Mouse (Mus musculus) G1E (cell line): ENCODE measurements around the gene Colgalt1. TPM values are rescaled to one million over a fixed set of nuclear protein-coding genes. Genes with fewer than 3 reads are reported as not detected.
A peak's percentile ranks its signal among the peaks of the same experiment; 100 is the strongest.

Source experiments
- ATAC-seq: 2 replicates; pipeline ENCODE4 v1.8.0; 2016; ENCODE audit warnings: mild to moderate bottlenecking; ENCODE audit not compliant: insufficient number of reproducible peaks, poor library complexity, low FRiP score, severe bottlenecking; ENCODE audit errors: extremely low read depth
- DNase-seq: peaks from one replicate; pipeline ENCODE4 v3.0.0; 2012; ENCODE audit warnings: low spot score
- H3K27me3 ChIP-seq: 2 replicates; pipeline ENCODE4 v1.6.1; 2012; ENCODE audit warnings: mild to moderate bottlenecking, low read length, inconsistent platforms; ENCODE audit not compliant: insufficient read depth
- H3K36me3 ChIP-seq: replicated peaks from 2 replicates; pipeline ENCODE3; 2012; ENCODE audit warnings: mild to moderate bottlenecking, inconsistent platforms
- H3K4me1 ChIP-seq: 2 replicates; pipeline ENCODE4 v1.6.1; 2012; ENCODE audit warnings: low read depth, low read length, inconsistent platforms, mixed read lengths; ENCODE audit not compliant: insufficient read depth
- H3K4me3 ChIP-seq: 2 replicates; pipeline ENCODE4 v1.5.1; 2012; ENCODE audit warnings: low read depth, mild to moderate bottlenecking, inconsistent platforms, low read length, moderate library complexity, mixed read lengths
- H3K9me3 ChIP-seq: replicated peaks from 2 replicates; pipeline ENCODE4 v1.6.1; 2012; ENCODE audit warnings: inconsistent platforms
- CTCF ChIP-seq: IDR thresholded peaks from 2 replicates; pipeline ENCODE4 v1.5.1; 2012; ENCODE audit warnings: low read depth, low read length, inconsistent platforms, mixed read lengths
- GATA1 ChIP-seq: IDR thresholded peaks from 2 replicates; pipeline ENCODE4 v1.6.1; 2012; ENCODE audit warnings: borderline replicate concordance, low read length, inconsistent platforms, mixed read lengths
- GATA2 ChIP-seq: IDR thresholded peaks from 2 replicates; pipeline ENCODE4 v1.6.1; 2012; ENCODE audit warnings: low read depth, low read length, inconsistent platforms, borderline replicate concordance
- POLR2AphosphoS5 ChIP-seq: IDR thresholded peaks from 2 replicates; pipeline ENCODE4 v1.6.1; 2012; ENCODE audit warnings: low read depth, low read length, inconsistent platforms; ENCODE audit not compliant: insufficient replicate concordance
- TAL1 ChIP-seq: conservative IDR thresholded peaks from 2 replicates; pipeline ENCODE4 v1.6.1; 2012; ENCODE audit warnings: low read depth, low read length, inconsistent platforms, mixed read lengths
- polyA plus RNA-seq: library from polyadenylated mRNA; stranded (reverse); fragments of >175 nt; gene quantifications from 2 replicates; pipeline ENCODE4 v1.2.3, GENCODE M21; 2012
- total RNA-seq, 2 experiments: library from RNA; stranded (forward) in 1 of 2; stranded (reverse) in 1 of 2; fragments of 200-1000 nt in 1 of 2; fragments of >200 nt in 1 of 2; fragmentation: Nextera tagmentation in 1 of 2; gene quantifications; 2 replicates each; pipeline ENCODE4 v1.2.3; 2014 to 2017

Colgalt1 gene
- total and polyA plus RNA-seq, 3 experiments, result 30.5 to 38.7 (median 37.6) TPM

DNA sequence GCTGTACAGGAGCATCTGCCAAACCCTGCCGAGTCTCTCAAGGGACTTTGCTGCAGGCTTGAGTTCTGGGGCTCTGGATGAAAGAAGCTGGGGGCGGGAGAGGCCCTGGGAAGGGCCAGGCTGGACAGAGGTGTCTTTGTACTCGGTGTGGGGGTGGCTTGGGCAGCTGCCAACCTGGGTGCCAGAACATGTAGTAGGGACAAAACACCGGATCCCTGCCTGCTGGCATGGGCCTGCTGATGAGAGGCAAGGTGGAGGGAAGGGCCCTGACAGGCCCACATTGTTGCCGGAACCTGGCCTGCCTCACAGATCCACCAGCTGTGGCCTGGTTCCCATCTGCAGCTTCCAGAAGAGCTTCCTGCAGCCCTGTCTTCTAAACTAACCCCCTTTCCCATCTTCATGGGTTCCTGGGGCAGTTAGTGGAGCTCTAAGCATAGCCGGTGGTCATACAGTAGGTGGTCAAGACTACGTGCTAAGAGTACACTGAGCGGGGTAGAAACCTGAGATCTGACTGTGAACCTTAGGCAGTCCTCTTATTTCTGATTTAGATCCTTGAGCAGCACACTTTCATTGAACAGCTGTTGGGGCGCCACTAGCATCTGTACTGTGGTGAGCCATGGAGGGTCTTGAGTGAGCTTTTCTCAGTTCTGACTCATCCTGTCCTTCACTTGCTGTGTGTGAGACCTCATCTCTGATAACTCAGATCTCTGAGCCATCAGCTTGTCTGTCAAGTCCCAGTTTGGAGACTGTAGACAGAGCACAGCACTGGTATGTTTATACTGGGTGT is 37.8 kb upstream of the Colgalt1 start:
- ATAC-seq (no peak), DNase-seq (no peak)
- peaks cover 58% of the 10 kb centered on the region for H3K27me3 ChIP-seq
- H3K4me1 ChIP-seq, result peaks cover 14% of the 10 kb centered on the region; the same call in 1 of the 2 replicates
- no peak for TF ChIP-seq GATA1
- TF ChIP-seq CTCF, result no peak
- TF ChIP-seq TAL1, result no peak
- TF ChIP-seq POLR2AphosphoS5, result no peak
- TF ChIP-seq GATA2, result no peak
- H3K4me3 ChIP-seq, result no peak overlapping the region
- no peaks in the 10 kb centered on the region for H3K36me3 ChIP-seq
- no peaks in the 10 kb centered on the region for H3K9me3 ChIP-seq

DNA sequence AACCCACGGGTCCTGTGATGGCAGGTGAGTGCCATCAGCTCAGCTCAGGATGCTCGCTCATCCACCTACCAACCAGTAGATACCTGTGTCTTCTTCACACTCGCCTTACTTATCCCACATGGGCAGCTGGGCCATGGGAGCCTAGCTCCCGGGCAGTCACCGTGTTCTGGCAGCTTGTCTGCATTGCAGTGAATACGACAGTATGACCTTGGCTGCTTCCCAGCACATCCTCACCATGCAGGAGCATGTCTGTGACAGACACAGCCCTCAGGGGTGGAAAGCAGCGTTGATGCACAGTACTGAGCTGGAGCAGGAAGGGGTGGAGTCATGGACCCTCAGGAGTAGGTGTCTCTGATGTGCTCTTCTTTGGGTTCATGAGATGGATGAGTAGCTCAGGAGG is 36.4 kb upstream of the Colgalt1 start:
- no peak for DNase-seq
- Histone ChIP-seq H3K27me3 (peaks cover 57% of the 10 kb centered on the region), H3K9me3 (no peaks in the 10 kb centered on the region), H3K4me1 (peaks cover 12% of the 10 kb centered on the region; the same call in 1 of the 2 replicates), H3K4me3 (peak overlapping the region; percentile 4; the same call in 1 of the 2 replicates), H3K36me3 (no peaks in the 10 kb centered on the region)
- ATAC-seq, result no peak
- no peak for TF ChIP-seq CTCF
- no peak for TF ChIP-seq GATA2
- no peak for TF ChIP-seq TAL1
- no peak for TF ChIP-seq POLR2AphosphoS5
- TF ChIP-seq GATA1, result no peak

DNA sequence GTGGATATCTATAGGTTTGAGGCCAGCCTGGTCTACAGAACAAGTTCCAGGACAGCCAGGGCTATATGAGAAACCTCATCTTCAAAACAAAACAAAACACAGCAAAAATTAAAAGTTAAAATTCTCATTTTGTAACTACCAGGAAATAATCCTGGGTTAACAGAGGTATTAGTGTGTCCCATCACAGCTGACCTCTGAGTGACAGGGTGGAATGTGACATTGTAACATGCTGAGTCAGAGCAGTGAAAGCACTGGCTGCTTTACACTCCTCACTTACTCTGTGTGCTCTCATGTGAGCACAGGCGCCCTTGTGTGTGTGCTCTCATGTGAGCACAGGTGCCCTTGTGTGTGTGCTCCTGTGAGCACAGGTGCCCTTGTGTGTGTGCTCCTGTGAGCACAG is 35.8 kb upstream of the Colgalt1 start:
- DNase-seq (no peak), ATAC-seq (no peak)
- Histone ChIP-seq H3K27me3 (peaks cover 56% of the 10 kb centered on the region), H3K4me1 (peaks cover 6% of the 10 kb centered on the region; the same call in 1 of the 2 replicates), H3K9me3 (no peaks in the 10 kb centered on the region), H3K36me3 (no peaks in the 10 kb centered on the region), H3K4me3 (no peak overlapping the region)
- TF ChIP-seq CTCF, result no peak
- TF ChIP-seq POLR2AphosphoS5, result no peak
- no peak for TF ChIP-seq GATA2
- no peak for TF ChIP-seq GATA1
- TF ChIP-seq TAL1, result no peak

DNA sequence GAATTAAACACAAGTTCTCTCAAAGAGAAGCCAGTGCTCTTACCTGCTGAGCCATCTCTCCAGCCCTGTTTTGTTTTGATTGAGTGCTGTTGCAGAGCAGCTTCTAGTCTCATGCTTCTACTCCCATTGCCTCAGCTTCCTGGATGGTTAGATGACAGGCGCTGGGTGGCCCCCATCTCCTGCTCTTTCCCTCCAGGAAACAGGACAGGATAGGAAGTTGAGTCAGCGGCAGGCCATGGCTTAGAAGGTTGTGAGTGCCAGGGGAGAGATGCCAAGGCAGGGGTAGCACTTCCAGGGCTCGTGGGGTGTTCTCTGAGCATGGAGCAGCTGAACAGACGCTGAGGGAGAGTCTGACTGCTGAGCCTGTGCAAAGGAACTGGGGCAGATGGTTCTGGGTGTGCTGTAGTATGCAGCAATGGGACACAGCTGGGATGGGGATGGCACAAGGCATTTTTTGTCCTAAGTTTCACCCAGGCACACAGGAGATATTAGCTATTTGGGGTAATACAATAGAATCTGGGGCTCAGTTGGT is 32.9 kb upstream of the Colgalt1 start:
- Histone ChIP-seq H3K9me3 (no peaks in the 10 kb centered on the region), H3K4me3 (no peak overlapping the region), H3K36me3 (no peaks in the 10 kb centered on the region), H3K27me3 (peaks cover 46% of the 10 kb centered on the region), H3K4me1 (0 out of 2 replicates have a peak, but pooled peaks cover 3% of the 10 kb centered on the region)
- no peak for DNase-seq
- TF ChIP-seq CTCF (no peak), GATA1 (no peak), POLR2AphosphoS5 (no peak), TAL1 (no peak), GATA2 (no peak)
- no peak for ATAC-seq

DNA sequence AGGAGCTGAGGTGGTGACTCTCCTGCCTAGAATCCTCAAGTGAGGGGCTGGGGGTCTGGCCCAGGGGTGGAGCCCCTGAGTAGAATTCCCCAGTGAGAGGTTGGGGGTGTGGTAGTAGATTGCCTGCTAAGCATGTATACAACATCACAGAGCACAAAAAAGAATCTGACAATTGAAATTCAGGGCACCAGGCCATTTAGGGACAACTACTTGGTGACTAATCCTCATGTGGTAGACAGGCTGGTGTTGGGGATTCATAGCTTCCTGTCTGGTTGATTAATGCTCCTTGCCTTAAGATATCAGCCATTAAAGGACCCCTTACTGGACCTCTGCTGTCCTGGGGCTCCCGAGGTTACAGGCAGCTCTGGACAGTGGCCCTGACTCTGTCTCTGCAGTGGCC is 31.8 kb upstream of the Colgalt1 start:
- Histone ChIP-seq H3K4me1 (0 out of 2 replicates have a peak, but pooled peaks cover 3% of the 10 kb centered on the region), H3K9me3 (no peaks in the 10 kb centered on the region), H3K4me3 (no peak overlapping the region), H3K36me3 (no peaks in the 10 kb centered on the region), H3K27me3 (peaks cover 46% of the 10 kb centered on the region)
- ATAC-seq (no peak), DNase-seq (no peak)
- TF ChIP-seq GATA1, result no peak
- TF ChIP-seq TAL1, result no peak
- no peak for TF ChIP-seq POLR2AphosphoS5
- TF ChIP-seq CTCF, result no peak
- no peak for TF ChIP-seq GATA2

DNA sequence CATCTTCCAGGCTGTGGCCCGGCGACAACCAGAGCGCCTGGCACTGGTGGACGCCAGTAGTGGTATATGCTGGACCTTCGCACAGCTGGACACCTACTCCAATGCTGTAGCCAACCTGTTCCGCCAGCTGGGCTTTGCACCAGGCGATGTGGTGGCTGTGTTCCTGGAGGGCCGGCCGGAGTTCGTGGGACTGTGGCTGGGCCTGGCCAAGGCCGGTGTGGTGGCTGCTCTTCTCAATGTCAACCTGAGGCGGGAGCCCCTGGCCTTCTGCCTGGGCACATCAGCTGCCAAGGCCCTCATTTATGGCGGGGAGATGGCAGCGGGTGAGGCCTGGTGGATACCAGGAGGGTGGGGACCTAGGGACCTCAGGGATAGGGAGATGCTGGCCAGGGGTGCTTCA is 31.3 kb upstream of the Colgalt1 start:
- H3K36me3 ChIP-seq, result no peaks in the 10 kb centered on the region
- no peak for DNase-seq
- peaks cover 46% of the 10 kb centered on the region for H3K27me3 ChIP-seq
- TF ChIP-seq CTCF, result no peak
- no peak for TF ChIP-seq POLR2AphosphoS5
- no peak for TF ChIP-seq GATA1
- TF ChIP-seq TAL1, result no peak
- no peak for TF ChIP-seq GATA2
- H3K4me3 ChIP-seq, result no peak overlapping the region
- no peaks in the 10 kb centered on the region for H3K9me3 ChIP-seq
- peaks cover 3% of the 10 kb centered on the region; the same call in 1 of the 2 replicates for H3K4me1 ChIP-seq
- ATAC-seq, result no peak
